Mouse (Mus musculus) T-helper 2 cell (primary cell): ENCODE measurements around the gene Tmed10.

ENCODE experiments used
- in situ Hi-C: fragments of 300-600 bp; cut with MboI, MseI; formaldehyde crosslinking; loops from one replicate; pipeline ENCODE4 v1.15.1; 2025; ENCODE audit warnings: high pct_unique_total_duplicates

Gene Tmed10

DNA sequence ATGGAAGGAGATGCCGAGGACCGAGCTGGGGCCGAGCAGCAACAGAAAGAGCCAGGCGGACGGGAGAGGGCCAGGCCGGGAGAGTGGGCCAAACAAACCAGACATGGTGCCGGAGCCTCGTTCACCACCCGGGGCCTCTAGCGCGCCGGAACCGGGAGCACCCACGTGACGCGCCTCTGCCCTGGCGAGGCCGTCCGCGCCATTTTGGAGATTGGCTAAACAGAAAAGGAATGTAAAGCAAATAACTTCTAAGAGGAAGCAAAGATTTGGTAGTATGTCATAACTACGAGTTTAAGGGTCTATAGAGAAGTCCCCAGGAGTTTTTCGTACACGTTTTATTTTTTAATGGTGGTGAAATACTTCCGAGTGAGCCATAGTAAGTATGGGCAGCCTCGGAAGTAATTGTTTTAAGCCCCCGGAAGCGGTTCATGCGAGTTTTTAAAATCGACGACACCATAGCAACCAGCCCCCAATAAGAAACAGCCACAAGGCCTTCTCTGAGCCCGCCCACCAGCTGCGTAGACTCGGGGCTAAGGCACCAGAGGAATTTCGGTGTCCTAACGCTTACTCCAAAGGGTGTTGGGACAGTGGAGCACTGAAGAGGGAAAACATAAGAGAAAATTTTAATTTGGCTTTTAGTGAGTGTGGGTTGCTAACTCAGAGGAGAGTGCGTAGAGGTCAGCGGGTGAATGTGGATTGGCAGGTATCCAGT, at the start of gene Tmed10:
Gene Tmed10 (minus strand): TSS at position 287 of the 712 bp plus-strand sequence.
- in situ Hi-C loops = loop anchor here (5.0 kb wide), 1 partner anchor 32 kb away; no protein-coding TSS in a partner anchor

GRCm38 (mm10) chr12:85423236-85423635, 48.6 kb upstream of the Tmed10 start:
- in situ Hi-C loops = no loop called here

DNA sequence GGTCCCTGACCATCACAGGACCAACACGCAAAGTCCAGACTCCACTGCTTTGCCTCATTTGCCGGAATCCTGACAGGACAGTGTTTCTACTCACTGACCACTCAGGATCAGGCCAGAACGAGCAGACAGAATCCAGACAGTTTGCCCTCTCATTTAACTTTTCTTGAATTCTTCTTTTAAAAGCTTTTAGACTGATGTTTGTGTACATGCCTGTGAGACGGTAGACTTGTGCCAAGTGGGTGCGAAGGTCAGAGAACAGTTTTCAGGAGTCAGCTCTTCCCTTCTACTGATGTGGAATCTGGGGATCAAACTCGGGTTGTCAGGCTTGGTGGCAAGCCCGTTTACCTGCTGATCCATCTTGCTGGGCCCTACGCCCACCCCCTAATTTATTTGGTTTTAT, 47.9 kb upstream of the Tmed10 start:
- in situ Hi-C loops = no loop called here

DNA sequence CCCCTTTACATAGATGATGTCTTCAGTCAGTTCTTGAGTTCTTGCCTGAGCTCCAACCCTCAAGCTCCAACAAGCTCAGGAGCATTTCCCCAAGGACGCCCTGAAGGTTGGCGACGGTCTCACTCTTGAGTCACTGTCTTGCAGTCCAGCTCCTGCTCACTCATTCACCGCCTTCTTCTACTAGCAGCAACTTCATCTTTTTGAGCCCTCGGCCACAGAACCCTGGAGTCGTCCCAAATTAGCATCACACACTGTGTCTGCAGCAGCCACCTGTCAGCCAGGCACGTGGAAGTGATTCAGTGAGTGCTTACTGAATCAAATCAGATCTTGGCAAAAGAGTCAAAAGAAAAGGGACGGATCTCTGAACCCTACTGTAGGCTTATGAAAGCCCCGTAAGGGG, 46.3 kb upstream of the Tmed10 start:
- in situ Hi-C loops = no loop called here

GRCm38 (mm10) chr12:85417845-85418244, 43.2 kb upstream of the Tmed10 start:
- in situ Hi-C loops = no loop called here

- in situ Hi-C loops = no loop called here
Observed at GRCm38 (mm10) chr12:85416298-85416697, 41.7 kb upstream of the Tmed10 start.

GRCm38 (mm10) chr12:85415876-85416275, 41.2 kb upstream of the Tmed10 start:
- in situ Hi-C loops = no loop called here

DNA sequence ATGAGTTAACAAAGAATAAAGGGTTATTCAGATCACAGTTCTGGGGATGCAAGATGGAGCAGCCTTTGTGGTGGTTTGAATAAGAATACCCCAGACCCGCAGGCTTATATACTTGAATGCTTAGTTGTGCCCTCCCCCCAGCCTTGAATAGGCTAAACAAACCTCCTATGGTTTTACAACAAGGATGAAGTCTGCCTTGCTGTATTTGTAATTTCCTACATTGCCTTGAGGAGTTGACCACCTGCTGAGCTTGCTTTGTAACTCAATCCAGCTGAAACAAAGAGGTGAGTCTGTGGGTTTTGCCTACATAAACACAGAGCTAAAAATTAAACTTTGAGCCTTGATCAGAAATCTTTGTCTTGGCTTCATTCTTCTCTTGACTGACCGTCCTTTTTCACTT, 36.5 kb upstream of the Tmed10 start:
- in situ Hi-C loops = no loop called here

GRCm38 (mm10) chr12:85397960-85398272, 23.3 kb upstream of the Tmed10 start:
- in situ Hi-C loops = no loop called here

- in situ Hi-C loops = no loop called here
Observed at GRCm38 (mm10) chr12:85397063-85397959, 22.7 kb upstream of the Tmed10 start.

DNA sequence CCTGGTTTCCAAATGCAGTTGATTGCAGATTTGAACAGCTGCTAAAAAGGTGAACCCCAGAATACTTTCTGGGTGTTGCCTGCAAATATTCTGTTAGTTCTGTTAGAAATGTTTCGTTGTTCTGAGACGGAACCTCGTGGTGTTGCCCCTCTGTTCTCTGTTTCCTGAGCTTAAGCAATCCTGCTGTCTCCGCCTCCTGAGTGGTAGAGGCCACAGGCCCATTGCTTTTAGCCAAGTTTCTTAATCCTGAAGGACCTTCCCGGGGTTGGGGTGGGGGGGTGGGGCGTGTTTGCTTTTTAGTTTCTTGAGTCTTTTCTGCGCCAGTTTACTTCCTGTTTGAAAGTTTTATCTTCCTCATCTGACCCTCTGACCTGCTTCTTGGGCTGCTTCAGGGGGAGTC, 19.3 kb upstream of the Tmed10 start:
- in situ Hi-C loops = no loop called here

GRCm38 (mm10) chr12:85393526-85393925, 18.9 kb upstream of the Tmed10 start:
- in situ Hi-C loops = no loop called here

GRCm38 (mm10) chr12:85391148-85391547, 16.5 kb upstream of the Tmed10 start:
- in situ Hi-C loops = no loop called here

DNA sequence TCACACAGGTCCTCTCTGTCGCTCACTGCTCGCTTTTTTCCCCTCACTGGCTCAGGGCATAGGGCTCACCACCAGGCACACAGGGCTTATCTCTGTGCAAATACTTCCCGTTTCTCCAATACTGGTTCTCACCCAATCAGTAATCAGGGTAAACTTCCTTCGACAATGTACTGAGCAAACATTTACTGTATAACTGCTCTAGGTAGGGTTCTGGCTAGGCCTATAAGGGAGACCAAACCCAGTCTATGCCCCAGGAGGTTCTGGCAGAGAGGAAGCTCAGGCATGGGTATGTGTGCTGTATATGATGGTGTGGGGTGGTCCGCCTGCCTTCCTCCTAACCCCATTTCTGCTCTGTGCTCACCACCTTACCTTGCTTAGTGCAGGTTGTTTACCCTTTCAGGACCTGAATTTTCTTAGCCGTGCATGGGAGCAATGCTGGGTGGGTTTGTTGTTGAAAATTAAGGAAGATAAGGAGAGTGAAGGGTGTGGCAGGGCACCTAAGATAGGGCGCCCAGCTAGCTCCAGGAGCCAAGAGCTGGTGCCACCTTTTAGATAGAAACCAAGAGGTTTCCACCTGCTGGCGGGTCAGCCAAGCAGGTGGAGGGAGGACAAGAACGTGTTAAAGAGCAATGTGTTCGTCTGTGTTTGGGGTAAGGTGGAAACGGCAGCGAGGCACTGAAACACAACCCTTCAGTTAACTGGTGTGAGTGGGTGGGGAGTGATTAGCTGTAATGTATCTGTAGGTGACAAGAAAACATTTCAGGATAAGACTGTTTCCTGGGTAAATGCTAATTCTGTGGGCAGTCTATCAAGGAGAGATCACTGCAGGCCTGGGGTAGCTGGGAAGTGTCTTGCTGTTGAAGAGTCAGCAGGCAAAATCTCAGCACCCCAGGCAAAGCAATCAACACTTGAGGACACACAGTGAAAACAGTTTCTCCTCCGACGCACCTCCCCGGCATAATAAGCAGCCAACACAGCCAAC, 14.8 kb upstream of the Tmed10 start:
- in situ Hi-C loops = loop anchor here (5.0 kb wide), 1 partner anchor 43 kb away; no protein-coding TSS in a partner anchor

DNA sequence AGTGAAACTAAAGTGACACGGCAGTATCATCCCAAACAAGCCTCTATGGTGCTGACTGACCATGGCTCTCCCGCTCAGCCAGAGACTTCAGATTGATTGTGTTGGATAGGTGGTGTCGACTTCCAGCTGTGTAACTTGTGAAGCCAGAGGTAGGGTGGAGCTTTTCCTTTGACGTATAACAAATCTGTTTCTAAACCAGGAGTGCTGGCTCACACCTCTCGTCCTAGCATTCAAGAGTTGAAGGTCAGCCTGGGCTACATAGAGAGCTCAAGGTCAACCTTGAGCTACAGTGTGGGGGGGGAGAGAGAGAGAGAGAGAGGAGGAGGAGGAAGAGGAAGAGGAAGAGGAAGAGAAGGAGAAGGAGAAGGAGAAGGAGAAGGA, 11.3 kb upstream of the Tmed10 start:
- in situ Hi-C loops = loop anchor here (5.0 kb wide), 1 partner anchor 46 kb away; no protein-coding TSS in a partner anchor

GRCm38 (mm10) chr12:85385329-85385994, 10.8 kb upstream of the Tmed10 start:
- in situ Hi-C loops = loop anchor here (5.0 kb wide), 1 partner anchor 47 kb away; no protein-coding TSS in a partner anchor

DNA sequence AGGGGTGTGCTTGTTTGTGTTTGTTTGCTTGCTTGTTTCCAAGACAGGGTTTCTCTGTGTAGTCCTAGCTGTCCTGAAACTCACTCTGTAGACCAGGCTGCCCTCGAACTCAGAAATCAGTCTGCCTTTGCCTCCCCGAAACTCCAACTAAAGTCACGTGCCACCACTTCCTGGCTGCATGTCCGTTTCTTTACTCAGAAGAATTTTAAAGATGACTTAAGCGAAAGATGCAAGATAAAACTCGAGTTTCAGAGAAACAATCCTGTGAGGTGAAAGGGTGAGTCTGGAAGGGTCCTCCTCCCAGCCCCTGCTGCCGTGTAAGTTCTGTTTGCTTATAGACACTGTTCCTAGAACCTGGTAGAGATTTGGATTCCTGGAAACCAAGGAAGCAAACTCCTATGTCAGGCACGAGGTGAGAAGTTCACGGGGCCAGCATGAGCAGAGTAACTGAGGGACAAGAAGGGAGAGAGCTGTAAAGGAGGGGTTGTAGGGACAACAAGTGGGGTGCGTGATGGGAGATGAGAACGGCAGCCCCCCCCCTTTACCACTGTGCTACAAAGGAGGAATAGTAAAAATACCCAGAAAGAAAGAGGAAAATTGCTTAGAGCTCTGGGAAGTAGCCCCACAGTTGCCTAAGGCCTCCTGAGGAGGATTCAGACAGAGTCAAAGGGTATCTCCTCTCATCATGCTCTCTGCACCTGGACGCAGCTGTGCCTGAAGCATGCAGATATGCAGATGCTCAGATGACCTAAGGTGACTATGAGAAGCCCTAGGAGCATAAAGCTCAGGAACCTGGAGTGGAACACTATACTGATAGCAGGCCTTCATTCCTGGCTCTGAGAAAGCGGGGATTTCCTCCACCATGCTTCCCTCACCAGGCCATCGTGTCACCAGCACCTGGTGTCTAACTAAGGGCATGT, 8.4 kb upstream of the Tmed10 start:
- in situ Hi-C loops = no loop called here

- in situ Hi-C loops = no loop called here
Observed at GRCm38 (mm10) chr12:85381570-85381969, 6.9 kb upstream of the Tmed10 start.

GRCm38 (mm10) chr12:85380942-85381341, 6.3 kb upstream of the Tmed10 start:
- in situ Hi-C loops = no loop called here

DNA sequence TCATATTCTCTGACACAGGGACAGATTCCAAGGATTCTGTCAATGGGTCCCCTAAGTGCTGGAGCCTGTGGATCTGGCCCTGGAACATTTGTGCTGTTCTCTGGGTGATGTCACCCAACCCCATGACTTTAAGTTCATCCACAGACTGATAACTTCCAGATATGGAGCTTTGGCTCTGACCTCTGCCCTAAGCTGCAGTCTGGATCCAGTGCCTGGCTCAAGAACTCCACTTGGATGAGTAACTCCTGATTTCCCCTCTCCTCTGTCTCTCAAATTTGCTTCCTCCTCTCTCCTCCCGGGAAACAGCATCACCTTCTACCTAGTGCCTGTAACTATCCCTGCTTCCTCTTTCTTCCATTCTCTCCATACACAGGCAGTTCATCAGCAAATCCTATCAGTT, 5.7 kb upstream of the Tmed10 start:
- in situ Hi-C loops = no loop called here
